Mouse (Mus musculus): Measurements from ENCODE around the gene Krt13.

DNA sequence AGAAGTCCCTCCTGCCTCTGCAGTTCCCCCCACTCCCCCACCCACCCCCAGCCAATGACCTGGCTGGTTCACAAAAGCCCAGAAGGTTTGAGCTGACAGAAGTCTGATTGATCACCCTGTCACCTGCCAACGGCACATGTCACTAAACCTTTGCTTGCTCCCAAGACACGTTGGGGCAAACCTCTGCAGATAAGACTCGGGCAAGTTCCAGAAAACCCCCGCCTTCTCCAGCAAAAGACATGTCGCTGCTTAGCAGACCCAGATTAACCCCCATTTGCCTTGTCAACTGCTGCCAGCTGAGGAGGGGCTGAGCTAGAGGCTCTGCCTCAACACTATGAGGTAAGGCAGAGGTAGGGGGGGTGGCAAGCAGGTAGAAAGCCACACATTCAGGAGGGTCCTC is 15.2 kb upstream of the Krt13 start:
- no peak for TF ChIP-seq CTCF (conservative IDR thresholded peaks at IDR 0.05; ENCODE audit: low read length)
- no peak for TF ChIP-seq POU5F1 (IDR thresholded peaks at IDR 0.05; ENCODE audit: borderline replicate concordance, low read length)

Data from E14TG2a.4 (cell line).